8 mouse cellular contexts compared by ENCODE assay signal in genomic region chr7:118995671-118996070, GRCm38 (mm10). TPM values are rescaled to one million over a fixed set of nuclear protein-coding genes. Genes with fewer than 3 reads are reported as not detected.
DNase-seq lines count a peak whose midpoint lies in the region; ATAC-seq lines count a peak whose summit lies in the region.

No protein-coding gene starts in this region.

- no peak for ATAC-seq in heart, embryonic 13.5 days (ENCODE audit: extremely low read depth, insufficient number of reproducible peaks, low FRiP score, low TSS enrichment)
- no peak for ATAC-seq in forebrain, embryonic 16.5 days
- ATAC-seq in midbrain, embryonic 12.5 days (ENCODE audit: low FRiP score, low read depth), result peak; percentile 3; the same call in 1 of the 2 replicates

- peak overlapping the region; percentile 73 for H3K4me3 ChIP-seq in heart, embryonic 13.5 days
- no peak overlapping the region; the same call in 1 of the 2 replicates for H3K4me3 ChIP-seq in forebrain, embryonic 16.5 days (replicated peaks; ENCODE audit: low read length)
- H3K4me3 ChIP-seq in midbrain, embryonic 12.5 days, result peak overlapping the region; percentile 72

- WGBS in heart, embryonic 13.5 days, result 13% methylated on average over 14 of the region's 14 CpGs
- WGBS in forebrain, embryonic 16.5 days, result 8% methylated on average over 14 of the region's 14 CpGs
- WGBS in midbrain, embryonic 12.5 days, result 12% methylated on average over 14 of the region's 14 CpGs

- H3K4me1 ChIP-seq in heart, embryonic 13.5 days, result peaks cover 39% of the 10 kb centered on the region
- peaks cover 53% of the 10 kb centered on the region for H3K4me1 ChIP-seq in forebrain, embryonic 16.5 days (replicated peaks; ENCODE audit: control insufficient read depth, insufficient read depth, low read length)
- H3K4me1 ChIP-seq in midbrain, embryonic 12.5 days, result peaks cover 47% of the 10 kb centered on the region

- H3K27me3 ChIP-seq in heart, embryonic 13.5 days (replicated peaks), result peaks cover 21% of the 10 kb centered on the region
- H3K27me3 ChIP-seq in forebrain, embryonic 16.5 days (replicated peaks; ENCODE audit: control insufficient read depth, insufficient read depth, low read length), result no peaks in the 10 kb centered on the region
- peaks cover 7% of the 10 kb centered on the region for H3K27me3 ChIP-seq in midbrain, embryonic 12.5 days

- DNase-seq in heart, postnatal 36 days, result no peak
- peak; percentile 17 for DNase-seq in R1 (ENCODE audit: low read depth, low spot score)
- DNase-seq in right cerebral cortex, postnatal 25 days, result no peak
- no peak for DNase-seq in Muller cell, postnatal 12 days (ENCODE audit: inconsistent ontology term)
- DNase-seq in lung, adult 18-20 months, result no peak

- intact Hi-C loops in heart, postnatal 36 days (cut with DNase I), result loop anchor here (1.0 to 2.0 kb wide), 5 partner anchors 19 to 255 kb away; partner anchors contain the start of genes Iqck and Vps35l

- no peak overlapping the region for H3K27ac ChIP-seq in heart, embryonic 13.5 days (replicated peaks)
- no peak overlapping the region for H3K27ac ChIP-seq in forebrain, embryonic 16.5 days (ENCODE audit: low read length)
- H3K27ac ChIP-seq in midbrain, embryonic 12.5 days (replicated peaks), result no peak overlapping the region

- H3K4me2 ChIP-seq in heart, embryonic 13.5 days, result peak overlapping the region; percentile 95
- H3K4me2 ChIP-seq in forebrain, embryonic 16.5 days (ENCODE audit: low read length), result peak overlapping the region; percentile 94
- H3K4me2 ChIP-seq in midbrain, embryonic 12.5 days (replicated peaks), result peak overlapping the region; percentile 79

- no peaks in the 10 kb centered on the region for H3K36me3 ChIP-seq in heart, embryonic 13.5 days
- no peaks in the 10 kb centered on the region for H3K36me3 ChIP-seq in forebrain, embryonic 16.5 days (ENCODE audit: control insufficient read depth, insufficient read depth)
- H3K36me3 ChIP-seq in midbrain, embryonic 12.5 days, result no peaks in the 10 kb centered on the region

- H3K9ac ChIP-seq in heart, embryonic 13.5 days, result peak overlapping the region; percentile 50; the same call in 1 of the 2 replicates
- no peak overlapping the region for H3K9ac ChIP-seq in forebrain, embryonic 16.5 days (replicated peaks; ENCODE audit: low read depth, low read length)
- peak overlapping the region; percentile 88; the same call in 1 of the 2 replicates for H3K9ac ChIP-seq in midbrain, embryonic 12.5 days (replicated peaks)

- H3K9me3 ChIP-seq in heart, embryonic 13.5 days, result no peaks in the 10 kb centered on the region
- H3K9me3 ChIP-seq in forebrain, embryonic 16.5 days (ENCODE audit: control insufficient read depth, low read length), result no peaks in the 10 kb centered on the region
- no peaks in the 10 kb centered on the region for H3K9me3 ChIP-seq in midbrain, embryonic 12.5 days

RNA-seq across cellular contexts. Expression of gene Gprc5b, which starts 0.7 kb away (rescaled TPM):
- 3.5 and 4.2 TPM in 2 replicates for polyA plus RNA-seq in heart, embryonic 13.5 days (2015; fragmentation: Nextera tagmentation; extraction: Ambion mirVana)
- 10 to 100 TPM; 14.7 to 15.6 TPM for total RNA-seq in heart, postnatal 36 days (2021)
- 5.9 and 6.2 TPM in 2 replicates for polyA plus RNA-seq in forebrain, embryonic 16.5 days (2015; fragmentation: Nextera tagmentation; extraction: Ambion mirVana)
- 11.9 and 14.1 TPM in 2 replicates for polyA plus RNA-seq in midbrain, embryonic 12.5 days (2016; fragmentation: Nextera tagmentation; extraction: Ambion mirVana)
